Mouse (Mus musculus): ENCODE measurements around the gene Rai2. TPM values are rescaled to one million over a fixed set of nuclear protein-coding genes. Genes with fewer than 3 reads are reported as not detected.
"Not testable (repeated sequence)": the region's sequence is repeated elsewhere in the genome, so short reads cannot be mapped to it uniquely, and the experiment has no call there.

Gene Rai2
- total RNA-seq, 2 experiments from 2014 or later: not detected

- ATAC-seq (replicated peaks; ENCODE audit: low FRiP score, poor library complexity, severe bottlenecking): no peak
These were observed 73.3 kb downstream of the Rai2 start for GRCm38 (mm10) chrX:161790182-161790581.

DNA sequence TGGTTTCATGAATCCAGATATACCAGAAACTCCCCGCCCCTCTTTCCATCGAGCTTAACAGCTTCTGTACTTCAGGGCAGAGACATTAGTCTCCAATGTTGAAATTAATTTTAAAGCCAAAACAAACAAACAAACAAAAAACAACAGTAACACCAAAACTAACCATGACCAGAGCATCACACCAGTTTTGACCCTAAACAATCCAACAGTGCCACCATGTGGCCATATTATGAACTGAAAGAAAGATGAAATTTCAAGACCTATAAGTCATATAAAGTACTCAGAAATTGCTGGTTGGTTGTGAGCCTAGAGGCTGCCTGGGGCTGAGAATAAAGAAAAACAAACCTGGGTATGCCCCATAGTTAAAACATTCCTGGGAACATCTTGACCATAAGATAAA lies 109.3 kb downstream of the Rai2 start:
- ATAC-seq (replicated peaks; ENCODE audit: low FRiP score, poor library complexity, severe bottlenecking): not testable (repeated sequence)
